Mouse (Mus musculus) activated CD4-positive, CD25-positive, alpha-beta regulatory T cell, adult 4 months (primary cell): Measurements from ENCODE around the gene Ptpra. TPM values are rescaled to one million over a fixed set of nuclear protein-coding genes. Genes with fewer than 3 reads are reported as not detected.

ENCODE experiments used
- polyA plus RNA-seq, 2 experiments: library from polyadenylated mRNA; unstranded; fragments of 100-300 nt; shearing (Covaris generic); gene quantifications; one replicate each; pipeline ENCODE4 v1.2.1; 2017

The Ptpra gene
- polyA plus RNA-seq, 2 experiments from 2014 or later = 58.1 to 69.6 TPM

Other genes with a start within 250 kb of the Ptpra start
- gene Nop56, start 175.8 kb upstream of the Ptpra start, polyA plus RNA-seq = 100 to 1,000 TPM; 293 to 306 TPM
- gene Idh3b, start 165.7 kb upstream of the Ptpra start, polyA plus RNA-seq = 100 to 1,000 TPM; 132 to 167 TPM
- gene Ebf4, start 155.1 kb upstream of the Ptpra start, polyA plus RNA-seq = not detected
- gene Cpxm1, start 52.7 kb upstream of the Ptpra start, polyA plus RNA-seq = 1 to 10 TPM in 1 of 2 experiments, under 1 TPM in 1; 0.24 to 1.2 TPM
- not detected for gene Gm28372, start 45.0 kb upstream of the Ptpra start, polyA plus RNA-seq
- gene 1700020A23Rik, start 45.0 kb upstream of the Ptpra start, polyA plus RNA-seq = not detected
- not detected for gene Tmem239, start 43.8 kb upstream of the Ptpra start, polyA plus RNA-seq
- gene Vps16, start 25.9 kb upstream of the Ptpra start, polyA plus RNA-seq = 100 to 1,000 TPM; 132 to 174 TPM
- 10 to 100 TPM; 11.6 to 18.4 TPM for gene Pced1a, start 25.6 kb upstream of the Ptpra start, polyA plus RNA-seq
- 10 to 100 TPM; 25.4 to 31.1 TPM for gene Mrps26, start 113.5 kb downstream of the Ptpra start, polyA plus RNA-seq
- gene Oxt, start 125.9 kb downstream of the Ptpra start, polyA plus RNA-seq = not detected
- not detected for gene Avp, start 132.3 kb downstream of the Ptpra start, polyA plus RNA-seq
- gene Fastkd5, start 179.7 kb downstream of the Ptpra start, polyA plus RNA-seq = 10 to 100 TPM in 1 of 2 experiments, 1 to 10 TPM in 1; 9.0 to 11.0 TPM
- 1 to 10 TPM; 8.4 to 9.0 TPM for gene Ubox5, start 179.8 kb downstream of the Ptpra start, polyA plus RNA-seq
- under 1 TPM in 1 of 2 experiments, not detected in 1; 0.15 TPM for gene Lzts3, start 192.5 kb downstream of the Ptpra start, polyA plus RNA-seq
- gene Ddrgk1, start 214.4 kb downstream of the Ptpra start, polyA plus RNA-seq = 100 to 1,000 TPM; 120 to 135 TPM
- gene Itpa, start 217.3 kb downstream of the Ptpra start, polyA plus RNA-seq = 10 to 100 TPM; 42.4 to 47.3 TPM
- gene Slc4a11, start 247.2 kb downstream of the Ptpra start, polyA plus RNA-seq = under 1 TPM in 1 of 2 experiments, not detected in 1; 0.33 TPM